Mouse (Mus musculus): ENCODE results near the gene Trappc10. TPM values are rescaled to one million over a fixed set of nuclear protein-coding genes. Genes with fewer than 3 reads are reported as not detected.

The Trappc10 gene
- total RNA-seq (2015), result 39.0 and 44.2 TPM in 2 replicates
- total RNA-seq (2017), result 30.7 and 33.4 TPM in 2 replicates

DNA sequence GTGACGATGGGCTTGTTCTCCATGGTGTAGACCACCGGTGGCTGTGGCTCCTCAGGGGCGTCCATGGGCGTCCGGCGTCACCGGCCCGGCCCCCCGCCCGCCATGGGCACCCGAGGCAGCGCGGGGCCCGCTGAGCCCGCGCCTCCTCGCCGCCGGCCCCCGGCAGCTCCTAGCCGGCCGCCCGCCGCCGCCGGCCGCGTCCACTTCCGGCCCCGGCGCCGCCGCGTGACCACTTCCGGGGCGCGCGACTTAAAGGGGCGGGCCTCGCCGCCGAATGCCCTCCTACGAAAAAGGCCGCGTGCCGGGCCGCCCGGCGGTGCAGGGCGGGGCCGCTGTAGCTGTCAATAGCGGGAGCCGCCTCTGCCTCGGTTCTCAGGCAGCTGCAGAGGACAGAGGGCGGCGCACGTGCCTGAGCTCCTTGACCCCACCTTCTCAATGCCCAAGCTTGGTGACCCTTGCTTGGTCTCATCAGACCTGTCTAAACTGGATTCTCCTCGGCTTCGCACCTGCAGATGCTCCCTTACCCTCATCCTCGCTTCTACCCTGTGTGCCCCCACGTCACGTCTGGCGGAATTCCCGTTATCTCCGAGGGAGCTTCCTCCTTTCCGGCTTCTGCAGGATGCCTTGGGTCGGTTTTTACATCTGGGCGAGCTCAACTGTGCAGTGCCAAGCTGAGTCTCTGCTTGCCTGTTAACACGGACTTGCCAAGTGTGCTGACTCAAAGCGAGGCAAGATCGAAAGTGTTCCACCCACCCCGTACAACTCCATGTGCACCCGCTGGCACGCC is at the start of gene Trappc10:
Trappc10 (minus strand) TSS at position 204 of the 787 bp plus-strand sequence.
- ATAC-seq (replicated peaks; ENCODE audit: poor library complexity), result peak; percentile 83

DNA sequence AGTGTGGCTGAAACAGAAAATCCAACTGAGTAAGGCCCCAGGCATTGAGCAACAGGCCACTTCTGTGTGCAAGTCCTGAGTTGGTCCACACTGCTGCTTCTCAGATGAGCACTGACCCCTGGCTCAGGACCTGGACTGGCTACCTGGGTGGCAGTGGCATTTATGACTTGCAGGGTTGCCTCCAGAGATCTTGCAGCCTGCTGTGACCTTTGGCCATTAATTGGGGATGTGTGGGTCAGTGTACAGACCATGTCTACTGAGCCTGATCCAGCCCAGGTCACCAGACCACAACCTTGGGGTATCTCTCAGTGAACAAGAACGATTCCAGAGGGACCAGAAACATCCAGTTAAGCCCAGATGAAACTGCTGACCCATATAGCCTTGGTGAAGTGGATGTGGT is 49.1 kb upstream of the Trappc10 start:
- no peak for ATAC-seq (replicated peaks; ENCODE audit: poor library complexity)

GRCm38 (mm10) chr10:78292381-78292780 is 47.9 kb upstream of the Trappc10 start:
- ATAC-seq (replicated peaks; ENCODE audit: poor library complexity), result no peak

DNA sequence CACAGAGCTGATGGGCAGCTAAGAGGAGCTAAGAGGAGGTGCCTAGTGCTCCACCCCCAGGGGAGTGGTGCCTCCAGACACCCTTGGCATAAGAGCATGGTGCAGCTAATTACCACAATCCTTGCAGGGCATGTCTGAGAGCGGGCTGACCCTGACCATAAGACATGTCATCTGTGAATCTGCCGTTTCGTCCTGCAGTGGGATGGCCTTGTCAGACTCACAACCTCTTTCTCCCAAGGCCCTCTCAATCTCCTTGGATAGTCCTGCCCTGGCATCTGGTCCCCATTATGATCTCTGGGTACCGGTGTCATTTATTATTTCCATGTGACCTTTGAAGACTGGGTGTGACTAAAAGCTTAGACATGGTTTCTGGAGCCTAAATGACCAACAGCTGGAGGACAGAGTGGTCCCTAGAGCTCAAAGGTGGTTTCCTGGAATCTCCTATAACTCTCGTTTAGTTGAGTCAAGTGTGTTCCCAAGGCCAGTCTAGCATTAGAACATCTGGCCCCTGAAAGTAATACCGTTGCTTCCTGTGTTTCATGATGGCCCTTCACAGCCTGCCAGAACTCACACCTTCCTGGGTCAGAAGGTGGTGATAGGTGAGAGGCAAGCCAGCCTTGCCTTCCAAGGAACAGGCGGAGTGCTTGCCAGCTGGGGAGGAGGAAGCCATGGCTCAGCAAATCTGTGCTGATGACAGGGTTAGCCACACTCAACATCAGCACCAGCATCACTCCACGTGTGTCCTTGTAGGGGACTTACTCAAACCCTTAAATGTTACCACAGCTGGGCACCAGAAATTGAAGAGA is 46.5 kb upstream of the Trappc10 start:
- no peak for ATAC-seq (replicated peaks; ENCODE audit: poor library complexity)

- no peak for ATAC-seq (replicated peaks; ENCODE audit: poor library complexity)
Observed at GRCm38 (mm10) chr10:78288896-78289295, 44.5 kb upstream of the Trappc10 start.

GRCm38 (mm10) chr10:78288135-78288534 is 43.7 kb upstream of the Trappc10 start:
- ATAC-seq (replicated peaks; ENCODE audit: poor library complexity), result no peak

DNA sequence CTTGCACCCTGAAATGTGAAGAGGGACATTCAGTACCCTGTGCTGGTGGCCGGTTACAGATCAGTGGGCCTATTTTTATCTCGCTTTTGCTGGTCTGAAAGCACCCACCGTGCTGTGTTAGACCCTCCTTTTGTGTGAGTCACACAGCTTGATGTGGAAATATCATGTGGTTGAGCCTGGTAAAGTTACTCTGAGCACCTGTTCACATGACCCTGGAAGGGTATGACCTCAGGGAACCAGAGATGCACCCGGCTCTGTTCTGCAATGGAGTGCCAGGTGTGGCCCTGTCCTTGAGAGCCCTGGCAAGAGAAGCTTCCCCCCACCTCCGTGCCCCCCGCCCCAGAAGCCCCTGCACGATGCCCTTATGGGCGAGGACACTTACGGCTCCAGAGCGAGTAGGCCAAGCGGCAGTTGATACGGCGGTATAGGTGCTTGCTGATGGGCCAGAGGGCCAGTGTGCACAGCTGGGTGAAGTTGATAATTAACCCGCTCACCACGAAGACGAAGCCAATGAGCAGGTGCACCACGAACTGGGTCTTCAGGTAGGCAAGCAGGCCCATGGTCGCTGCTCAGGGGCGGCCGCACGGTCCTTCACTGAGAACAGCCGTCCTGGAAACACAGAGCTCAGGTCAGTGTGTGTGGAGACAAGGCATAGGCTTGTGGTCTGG is 43.2 kb upstream of the Trappc10 start:
- no peak for ATAC-seq (replicated peaks; ENCODE audit: poor library complexity)

DNA sequence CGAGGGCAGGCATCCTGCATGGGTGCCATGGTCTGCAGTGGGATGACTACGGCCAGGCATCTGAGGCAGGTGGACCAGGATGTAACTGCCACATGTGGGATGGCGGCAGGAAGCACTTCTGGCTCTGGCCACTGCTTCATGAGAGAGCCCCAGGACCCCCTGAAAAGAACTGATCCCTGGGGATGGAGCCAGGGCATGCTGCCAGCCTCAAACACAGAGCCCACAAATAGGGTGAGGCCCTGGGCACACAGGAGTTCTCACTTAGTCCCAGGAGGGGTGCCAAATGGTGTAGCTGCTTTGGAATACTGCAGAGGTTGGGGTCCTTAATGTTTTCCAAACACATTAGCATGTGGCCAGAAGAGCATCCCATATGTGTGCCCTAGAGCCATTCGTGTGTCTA is 41.5 kb upstream of the Trappc10 start:
- no peak for ATAC-seq (replicated peaks; ENCODE audit: poor library complexity)

- ATAC-seq (replicated peaks; ENCODE audit: poor library complexity), result peak; percentile 35; the same call in 1 of the 2 replicates
Observed at GRCm38 (mm10) chr10:78285409-78285808, 41.0 kb upstream of the Trappc10 start.

DNA sequence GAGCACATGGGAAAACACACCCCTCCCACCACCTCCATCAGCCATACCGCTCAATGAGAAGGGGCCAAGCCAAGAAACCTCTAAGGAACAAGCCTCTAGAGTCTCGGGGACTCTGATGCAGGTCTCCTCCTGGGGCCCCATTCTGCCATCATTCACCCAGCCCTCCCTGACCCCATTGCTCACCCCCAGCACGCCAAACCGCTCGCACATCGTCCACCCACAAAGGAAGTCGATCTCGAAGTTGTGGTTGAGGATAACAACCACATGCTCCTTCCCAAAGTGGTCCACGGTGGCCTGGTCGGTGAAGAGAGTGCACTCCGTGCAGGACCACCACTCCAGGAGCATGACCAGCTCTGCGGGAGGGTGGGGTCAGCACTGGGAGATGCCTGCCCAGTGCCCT is 40.4 kb upstream of the Trappc10 start:
- peak; percentile 45 for ATAC-seq (replicated peaks; ENCODE audit: poor library complexity)

- no peak for ATAC-seq (replicated peaks; ENCODE audit: poor library complexity)
Observed at GRCm38 (mm10) chr10:78282411-78282810, 38.0 kb upstream of the Trappc10 start.

DNA sequence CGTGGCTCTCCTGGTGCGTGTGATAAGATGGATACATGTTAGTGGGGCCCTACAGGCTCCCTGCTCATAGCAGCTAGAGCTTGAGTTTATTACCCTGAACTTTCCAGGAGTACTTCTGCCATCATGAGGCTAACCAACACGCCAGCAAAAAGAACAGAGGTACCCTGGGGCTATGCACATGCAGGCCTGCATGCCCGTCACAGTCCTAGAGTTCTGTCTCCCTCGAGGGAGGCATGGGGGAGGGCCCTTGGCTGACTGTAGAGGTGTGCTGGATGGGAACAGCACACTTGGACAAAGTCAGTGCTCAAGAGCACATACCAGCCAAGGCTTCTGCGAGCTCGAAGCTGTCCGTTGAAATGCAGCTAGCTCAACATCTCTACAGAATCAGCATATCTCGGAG is 36.0 kb upstream of the Trappc10 start:
- no peak for ATAC-seq (replicated peaks; ENCODE audit: poor library complexity)

GRCm38 (mm10) chr10:78279210-78279609 is 34.8 kb upstream of the Trappc10 start:
- peak; percentile 94 for ATAC-seq (replicated peaks; ENCODE audit: poor library complexity)

DNA sequence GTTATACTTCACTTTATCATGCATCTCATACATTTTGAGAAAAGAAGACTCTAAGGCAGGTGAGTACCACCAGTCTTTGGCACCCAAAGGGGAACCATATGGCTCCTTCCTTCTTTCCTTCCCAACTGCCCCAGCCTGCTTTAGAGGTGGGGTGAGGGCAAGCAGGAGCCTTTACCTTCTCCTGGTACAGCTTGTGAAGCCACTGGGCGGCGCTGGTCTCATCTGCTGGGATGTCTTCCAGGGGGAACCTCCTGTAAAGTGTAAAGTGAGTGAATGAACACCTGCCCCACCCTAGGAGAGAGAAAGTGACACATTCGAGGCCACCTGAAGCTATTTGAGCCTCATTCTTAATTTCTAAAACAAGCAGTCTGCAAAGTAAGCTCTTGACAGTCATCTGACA is 33.4 kb upstream of the Trappc10 start:
- ATAC-seq (replicated peaks; ENCODE audit: poor library complexity), result no peak

DNA sequence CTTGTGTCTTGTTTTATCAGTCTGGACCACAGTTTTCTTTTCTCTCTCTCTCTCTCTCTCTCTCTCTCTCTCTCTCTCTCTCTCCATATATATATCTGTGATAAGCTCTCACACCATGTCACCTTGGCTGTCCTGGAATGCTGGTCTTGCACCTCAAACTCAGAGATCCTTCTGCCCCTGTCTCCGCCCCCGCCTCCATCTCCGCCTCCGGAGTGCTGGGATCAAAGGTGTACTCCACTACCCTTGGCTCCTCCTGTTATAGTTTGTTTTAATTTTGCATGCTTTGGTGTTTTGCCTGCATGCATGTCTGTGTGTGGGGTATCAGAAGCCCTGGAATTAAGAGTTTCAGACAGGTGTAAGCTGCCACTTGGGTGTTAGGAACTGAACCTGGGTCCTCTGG is 31.8 kb upstream of the Trappc10 start:
- ATAC-seq (replicated peaks; ENCODE audit: poor library complexity), result no peak

- ATAC-seq (replicated peaks; ENCODE audit: poor library complexity), result peak; percentile 85
Observed at GRCm38 (mm10) chr10:78272932-78273331, 28.5 kb upstream of the Trappc10 start.

DNA sequence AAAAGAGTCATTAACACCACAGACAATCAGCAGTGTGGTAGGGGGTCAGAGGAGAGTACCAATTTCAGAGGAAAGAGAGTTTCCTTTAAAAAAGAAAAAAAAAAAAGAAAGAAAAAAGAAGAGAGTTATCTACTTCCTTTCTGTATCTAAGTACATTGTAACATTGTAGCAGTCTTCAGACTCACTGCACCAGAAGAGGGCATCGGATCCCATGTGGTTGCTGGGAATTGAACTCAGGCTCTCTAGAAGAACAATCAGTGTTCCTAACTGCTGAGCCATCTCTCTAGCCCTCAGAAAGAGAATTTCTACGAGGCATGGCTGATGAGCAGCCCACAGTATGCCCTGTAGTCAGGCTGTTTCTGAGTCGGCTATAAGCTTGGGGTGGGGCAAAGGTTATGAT is 21.4 kb upstream of the Trappc10 start:
- ATAC-seq (replicated peaks; ENCODE audit: poor library complexity), result no peak

DNA sequence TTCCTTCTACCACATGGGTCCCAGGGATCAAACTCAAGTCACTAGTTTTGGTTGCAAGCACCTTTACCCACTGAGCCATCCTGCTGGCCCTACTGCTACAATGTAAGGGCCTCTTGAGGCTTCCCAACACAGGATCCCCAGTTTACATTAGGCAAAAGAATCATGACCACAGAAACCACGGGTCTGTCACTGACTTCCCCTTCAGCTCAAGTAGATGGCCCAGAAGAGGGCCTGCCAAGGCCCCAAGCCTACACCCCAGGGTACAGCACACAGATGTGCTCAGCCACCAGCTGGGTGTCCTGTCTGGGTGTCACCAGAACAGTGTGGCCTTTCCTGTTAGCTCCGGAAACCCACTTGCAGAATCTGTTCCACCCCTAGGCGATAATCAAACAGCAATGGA is 20.3 kb upstream of the Trappc10 start:
- peak; percentile 96 for ATAC-seq (replicated peaks; ENCODE audit: poor library complexity)

DNA sequence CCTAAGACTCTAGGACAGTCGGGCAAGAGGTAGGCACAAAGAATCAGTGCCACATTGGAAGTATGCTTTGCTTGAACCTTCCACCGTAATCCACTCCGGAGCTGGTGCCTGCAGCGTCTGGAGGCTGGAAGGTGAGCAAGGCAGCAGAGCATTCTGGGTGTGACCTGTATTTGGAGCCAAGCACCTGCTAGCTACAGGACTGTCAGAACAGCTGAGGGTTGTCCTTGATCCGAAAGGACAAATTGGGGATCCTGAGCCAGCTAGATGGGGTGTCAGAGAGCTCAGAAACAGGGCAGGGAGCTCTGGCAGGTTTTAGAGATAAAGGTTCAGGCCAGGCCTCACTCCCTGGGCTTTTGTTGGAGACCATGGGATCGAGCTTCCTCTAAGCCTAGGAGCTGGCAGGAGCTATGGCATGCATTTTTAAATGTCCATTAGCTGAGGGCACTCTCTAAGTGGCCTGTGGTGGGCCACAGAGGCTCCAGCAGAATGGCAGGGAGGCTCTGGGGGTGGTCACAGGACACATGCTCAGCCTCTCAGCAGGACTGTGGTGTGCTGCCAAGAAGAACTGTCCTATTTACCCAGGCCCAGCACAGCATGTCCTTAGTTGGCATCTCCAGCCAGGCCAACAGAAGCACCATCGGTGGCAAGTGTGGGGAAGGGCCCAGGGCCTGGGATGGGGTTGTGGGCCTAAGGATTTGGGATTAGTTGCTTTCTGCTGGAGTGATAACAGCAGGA is 16.6 kb upstream of the Trappc10 start:
- ATAC-seq (replicated peaks; ENCODE audit: poor library complexity), result no peak

DNA sequence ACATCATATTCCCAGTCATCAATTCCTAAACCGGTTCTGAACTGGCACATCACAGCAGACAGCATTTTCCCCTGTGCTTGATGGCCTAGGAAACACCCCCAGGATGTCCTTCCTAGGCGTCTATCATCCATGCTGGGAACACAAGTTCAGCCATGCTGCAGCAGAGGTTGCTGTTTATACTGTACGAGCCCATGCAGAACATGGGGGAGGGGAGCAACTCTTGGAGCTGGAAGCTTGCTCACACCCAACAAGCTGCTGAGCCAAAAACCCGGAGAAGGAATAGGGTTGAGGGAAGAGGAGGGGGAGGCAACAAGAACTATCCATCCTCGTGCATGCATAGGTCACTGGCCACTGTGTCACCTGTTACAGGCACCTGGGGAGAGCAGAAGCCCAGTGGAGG is 15.9 kb upstream of the Trappc10 start:
- no peak for ATAC-seq (replicated peaks; ENCODE audit: poor library complexity)

DNA sequence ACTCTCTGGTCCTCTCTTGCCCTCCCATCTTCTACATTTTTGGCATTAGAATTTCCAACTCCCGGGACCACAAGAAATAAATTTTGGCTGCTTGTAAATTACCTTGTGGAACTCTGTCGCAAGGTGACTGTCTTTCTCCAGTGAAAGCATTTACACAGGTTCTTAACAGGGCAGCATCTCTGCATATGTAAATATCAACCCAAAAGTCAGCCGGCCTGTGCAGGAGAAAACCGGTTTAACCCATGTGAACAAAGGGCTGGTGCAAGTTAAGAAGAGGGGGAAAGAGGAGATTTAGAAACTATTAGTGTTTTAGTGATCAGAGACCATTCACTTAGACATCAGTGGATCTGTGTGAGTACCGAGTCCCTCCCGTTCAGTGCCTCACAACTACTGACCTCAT is 15.3 kb upstream of the Trappc10 start:
- ATAC-seq (replicated peaks; ENCODE audit: poor library complexity), result no peak
